Mouse (Mus musculus): ENCODE measurements around the gene Nek9.

Gene Nek9

GRCm38 (mm10) chr12:85263190-85263589 is 76.0 kb downstream of the Nek9 start:
- DNase-seq (ENCODE audit: low spot score in 2 of 2) = no peak

GRCm38 (mm10) chr12:85262489-85262888 is 76.7 kb downstream of the Nek9 start:
- no peak for DNase-seq (ENCODE audit: low spot score in 2 of 2)

- DNase-seq (ENCODE audit: low spot score in 2 of 2) = no peak
These were observed 82.0 kb downstream of the Nek9 start for GRCm38 (mm10) chr12:85257008-85257639.

- no peak for DNase-seq (ENCODE audit: low spot score in 2 of 2)
These were observed 82.9 kb downstream of the Nek9 start for GRCm38 (mm10) chr12:85256074-85256751.

GRCm38 (mm10) chr12:85252083-85252482 is 87.1 kb downstream of the Nek9 start:
- no peak for DNase-seq (ENCODE audit: low spot score in 2 of 2)
